In the genomic region with DNA sequence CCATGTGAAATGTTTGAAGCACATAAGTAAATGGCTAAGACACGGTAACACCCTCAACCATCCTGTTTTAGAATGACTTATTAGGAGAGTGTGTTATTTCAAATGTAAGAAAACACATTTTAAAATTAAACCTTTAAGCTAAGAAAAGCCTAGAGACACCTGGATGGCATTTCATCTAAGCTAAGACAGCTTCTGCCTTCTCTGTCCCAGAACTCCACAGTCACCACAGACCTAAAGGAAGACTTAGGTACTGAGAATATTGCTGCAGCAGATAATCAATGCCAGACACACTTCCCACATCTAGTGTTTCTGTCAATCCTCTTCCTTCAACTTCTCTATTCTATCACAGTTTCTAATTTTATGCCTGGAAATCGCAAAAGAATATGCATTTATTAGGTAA, we compare ENCODE assay signal across 24 mouse cellular contexts.
"Had no signal": no experiment of that assay in that cellular context is flagged by ENCODE, and none has a peak within 500 bp of the region (broad histone marks: within the 10 kb centered on the region; RNA-seq: fewer than 3 reads in every experiment).

No protein-coding gene starts in this region.

- H3K27me3 ChIP-seq: heart, embryonic 12.5 days; hindbrain, embryonic 12.5 days; intestine, embryonic 15.5 days; liver, embryonic 13.5 days; liver, embryonic 15.5 days had no signal

- H3K4me2 ChIP-seq: heart, embryonic 12.5 days; hindbrain, embryonic 12.5 days; hindbrain, embryonic 14.5 days; intestine, embryonic 15.5 days; liver, embryonic 11.5 days; liver, embryonic 13.5 days; liver, embryonic 15.5 days had no signal

- DNase-seq: gastrocnemius, postnatal 10 days; gastrocnemius, postnatal 25 days; heart, adult 18-20 months; heart, postnatal 10 days; heart, postnatal 4 days; kidney, adult 18-20 months; kidney, adult 8-10 months; kidney, postnatal 25 days; kidney, postnatal 4 days; liver; liver, embryonic 13.5 days had no signal

- ATAC-seq: hindbrain, embryonic 16.5 days; inflammation-experienced regulatory T-cells, adult 6 months; intestine, embryonic 15.5 days; intestine, postnatal 0 days had no signal

- H3K9ac ChIP-seq: heart, embryonic 12.5 days; hindbrain, embryonic 12.5 days; hindbrain, embryonic 14.5 days; intestine, embryonic 15.5 days; liver, embryonic 13.5 days; liver, embryonic 15.5 days had no signal

- H3K4me1 ChIP-seq: heart, embryonic 10.5 days; heart, embryonic 12.5 days; hindbrain, embryonic 10.5 days; hindbrain, embryonic 12.5 days; intestine, embryonic 15.5 days; liver, embryonic 13.5 days; liver, embryonic 15.5 days had no signal

- H3K27ac ChIP-seq: heart, embryonic 10.5 days; hindbrain, embryonic 10.5 days; hindbrain, embryonic 12.5 days; hindbrain, embryonic 14.5 days; intestine, embryonic 15.5 days; layer of hippocampus, adult 2 months; left cerebral cortex, adult 2 months; liver, embryonic 13.5 days; liver, embryonic 15.5 days had no signal

- H3K4me3 ChIP-seq: heart, embryonic 10.5 days; heart, embryonic 12.5 days; hindbrain, embryonic 10.5 days; hindbrain, embryonic 12.5 days; intestine, embryonic 15.5 days; layer of hippocampus, adult 2 months; left cerebral cortex, adult 2 months; liver, embryonic 13.5 days; liver, embryonic 15.5 days had no signal

- H3K9me3 ChIP-seq: heart, embryonic 10.5 days; heart, embryonic 12.5 days; hindbrain, embryonic 10.5 days; hindbrain, embryonic 12.5 days; intestine, embryonic 15.5 days; liver, embryonic 13.5 days; liver, embryonic 15.5 days had no signal

- H3K36me3 ChIP-seq: heart, embryonic 10.5 days; heart, embryonic 12.5 days; hindbrain, embryonic 10.5 days; hindbrain, embryonic 12.5 days; intestine, embryonic 15.5 days; liver, embryonic 13.5 days; liver, embryonic 15.5 days had no signal
